ENCODE assay signal across 22 mouse cellular contexts in genomic region chr19:25232032-25232431, GRCm38 (mm10). TPM values are rescaled to one million over a fixed set of nuclear protein-coding genes. Genes with fewer than 3 reads are reported as not detected.
DNase-seq lines count a peak whose midpoint lies in the region; ATAC-seq and TF ChIP-seq lines count a peak whose summit lies in the region.
"Had no signal": no experiment of that assay in that cellular context is flagged by ENCODE, and none has a peak within 500 bp of the region (broad histone marks: within the 10 kb centered on the region; RNA-seq: fewer than 3 reads in every experiment).

No protein-coding gene starts in this region.

- no peak overlapping the region for H3K9ac ChIP-seq in lung, embryonic 14.5 days
- no peak overlapping the region for H3K9ac ChIP-seq in lung, postnatal 0 days (replicated peaks; ENCODE audit: low read depth)
- H3K9ac ChIP-seq: embryonic facial prominence, embryonic 15.5 days; heart, embryonic 13.5 days; intestine, embryonic 15.5 days; limb, embryonic 15.5 days; liver, embryonic 14.5 days; lung, embryonic 15.5 days; midbrain, embryonic 13.5 days had no signal

- no peak overlapping the region for H3K27ac ChIP-seq in lung, embryonic 14.5 days (ENCODE audit: low read depth)
- no peak overlapping the region for H3K27ac ChIP-seq in lung, postnatal 0 days (ENCODE audit: low read length)
- H3K27ac ChIP-seq: embryonic facial prominence, embryonic 15.5 days; heart, embryonic 13.5 days; intestine, embryonic 15.5 days; layer of hippocampus, adult 2 months; limb, embryonic 15.5 days; liver, embryonic 14.5 days; lung, embryonic 15.5 days; midbrain, embryonic 13.5 days had no signal

- no peaks in the 10 kb centered on the region for H3K36me3 ChIP-seq in lung, embryonic 14.5 days (ENCODE audit: insufficient read depth)
- H3K36me3 ChIP-seq in lung, postnatal 0 days (ENCODE audit: insufficient read depth, low read length), result no peaks in the 10 kb centered on the region
- H3K36me3 ChIP-seq: embryonic facial prominence, embryonic 15.5 days; G1E; heart, embryonic 13.5 days; intestine, embryonic 15.5 days; limb, embryonic 15.5 days; lung, embryonic 15.5 days; midbrain, embryonic 13.5 days had no signal

- ATAC-seq in lung, embryonic 14.5 days (ENCODE audit: insufficient read depth), result no peak
- ATAC-seq in lung, postnatal 0 days, result no peak
- ATAC-seq in megakaryocyte, adult 5-6 weeks (ENCODE audit: poor library complexity, severe bottlenecking), result peak; percentile 74
- ATAC-seq: forebrain, embryonic 14.5 days; hindbrain, embryonic 16.5 days; intestine, embryonic 15.5 days; midbrain, embryonic 13.5 days had no signal

- no peak overlapping the region for H3K4me3 ChIP-seq in lung, embryonic 14.5 days (ENCODE audit: low read depth, low read length)
- no peak overlapping the region for H3K4me3 ChIP-seq in lung, postnatal 0 days (ENCODE audit: low read depth, low read length)
- H3K4me3 ChIP-seq: embryonic facial prominence, embryonic 15.5 days; heart, embryonic 13.5 days; intestine, embryonic 15.5 days; layer of hippocampus, adult 2 months; limb, embryonic 15.5 days; lung, embryonic 15.5 days; midbrain, embryonic 13.5 days had no signal

- peak; percentile 3 for DNase-seq in cerebellum, adult 11-12 months
- DNase-seq in cerebellum, postnatal 25 days, result no peak
- peak; percentile 23 for DNase-seq in lung, embryonic 14.5 days
- DNase-seq in lung, postnatal 0 days (ENCODE audit: low spot score), result no peak
- peak; percentile 12 for DNase-seq in brain, adult 2 months (ENCODE audit: low read depth, low spot score)
- DNase-seq in spleen, postnatal 4 days (ENCODE audit: low spot score in 2 of 2), result no peak
- DNase-seq: gastrocnemius, postnatal 10 days; kidney, adult 8-10 months; kidney, postnatal 14 days; thymus, postnatal 14 days had no signal

- 66% methylated on average over 10 of the region's 10 CpGs for whole genome bisulfite sequencing in lung, embryonic 14.5 days
- whole genome bisulfite sequencing in lung, postnatal 0 days, result 54% methylated on average over 10 of the region's 10 CpGs

- H3K4me1 ChIP-seq in lung, embryonic 14.5 days (ENCODE audit: insufficient read depth), result no peaks in the 10 kb centered on the region
- 0 out of 2 replicates have a peak, but pooled peaks cover 1% of the 10 kb centered on the region for H3K4me1 ChIP-seq in lung, postnatal 0 days (ENCODE audit: insufficient read depth, low read depth, low read length)

- no peak for TF ChIP-seq CTCF in lung, embryonic 14.5 days (IDR thresholded peaks at IDR 0.05; ENCODE audit: low read depth)
- TF ChIP-seq CTCF in lung, postnatal 0 days (IDR thresholded peaks at IDR 0.05), result no peak

- peaks cover 11% of the 10 kb centered on the region for H3K27me3 ChIP-seq in lung, embryonic 14.5 days (ENCODE audit: insufficient read depth, low read length)
- 0 out of 2 replicates have a peak, but pooled peaks cover 6% of the 10 kb centered on the region for H3K27me3 ChIP-seq in lung, postnatal 0 days (replicated peaks; ENCODE audit: insufficient read depth, low read length)

- TF ChIP-seq EP300 in lung, postnatal 0 days (IDR thresholded peaks at IDR 0.05), result no peak

- H3K4me2 ChIP-seq in lung, embryonic 14.5 days, result no peak overlapping the region
- no peak overlapping the region for H3K4me2 ChIP-seq in lung, postnatal 0 days (replicated peaks; ENCODE audit: low read depth, low read length)
- H3K4me2 ChIP-seq: embryonic facial prominence, embryonic 15.5 days; heart, embryonic 13.5 days; intestine, embryonic 15.5 days; limb, embryonic 15.5 days; lung, embryonic 15.5 days; midbrain, embryonic 13.5 days had no signal

- no peaks in the 10 kb centered on the region for H3K9me3 ChIP-seq in lung, embryonic 14.5 days (ENCODE audit: low read depth, low read length)
- H3K9me3 ChIP-seq in lung, postnatal 0 days (ENCODE audit: low read length), result no peaks in the 10 kb centered on the region
- H3K9me3 ChIP-seq: embryonic facial prominence, embryonic 15.5 days; heart, embryonic 13.5 days; intestine, embryonic 15.5 days; limb, embryonic 15.5 days; lung, embryonic 15.5 days; midbrain, embryonic 13.5 days had no signal

RNA-seq across cellular contexts. Expression of gene Kank1, which starts 4.7 kb away (rescaled TPM):
- polyA plus RNA-seq in lung, embryonic 14.5 days (2014; fragmentation: Nextera tagmentation; extraction: Ambion mirVana), result 16.2 and 18.5 TPM in 2 replicates
- 6.9 and 10.2 TPM in 2 replicates for polyA plus RNA-seq in lung, postnatal 0 days (2015; fragmentation: Nextera tagmentation; extraction: Ambion mirVana)
- total RNA-seq in megakaryocyte, adult 5-6 weeks (2015), result not detected in 2 replicates
- total RNA-seq in megakaryocyte, adult 5-6 weeks (2017), result not detected in 2 replicates
- polyA plus RNA-seq: G1E had no signal

Comparison
In these comparisons a context has a peak if more than half of its experiments do, and no peak if none do; other contexts are left out.
1. DNase-seq: peak in cerebellum, adult 11-12 months (single experiment), lung, embryonic 14.5 days (single experiment) and brain, adult 2 months (single experiment); none in cerebellum, postnatal 25 days (0 of 2), lung, postnatal 0 days (single experiment) and spleen, postnatal 4 days (0 of 2).